Mouse (Mus musculus) activated CD4-positive, CD25-positive, alpha-beta regulatory T cell (primary cell): ENCODE results near the gene Fbxl18. TPM values are rescaled to one million over a fixed set of nuclear protein-coding genes. Genes with fewer than 3 reads are reported as not detected.

ENCODE experiments used
- polyA plus RNA-seq, 2 experiments: library from polyadenylated mRNA; unstranded; fragments of 100-300 nt; shearing (Covaris generic); gene quantifications; one replicate each; pipeline ENCODE4 v1.2.1; 2017

Fbxl18 gene
- polyA plus RNA-seq, result 1 to 10 TPM; 3.6 to 4.5 TPM

DNA sequence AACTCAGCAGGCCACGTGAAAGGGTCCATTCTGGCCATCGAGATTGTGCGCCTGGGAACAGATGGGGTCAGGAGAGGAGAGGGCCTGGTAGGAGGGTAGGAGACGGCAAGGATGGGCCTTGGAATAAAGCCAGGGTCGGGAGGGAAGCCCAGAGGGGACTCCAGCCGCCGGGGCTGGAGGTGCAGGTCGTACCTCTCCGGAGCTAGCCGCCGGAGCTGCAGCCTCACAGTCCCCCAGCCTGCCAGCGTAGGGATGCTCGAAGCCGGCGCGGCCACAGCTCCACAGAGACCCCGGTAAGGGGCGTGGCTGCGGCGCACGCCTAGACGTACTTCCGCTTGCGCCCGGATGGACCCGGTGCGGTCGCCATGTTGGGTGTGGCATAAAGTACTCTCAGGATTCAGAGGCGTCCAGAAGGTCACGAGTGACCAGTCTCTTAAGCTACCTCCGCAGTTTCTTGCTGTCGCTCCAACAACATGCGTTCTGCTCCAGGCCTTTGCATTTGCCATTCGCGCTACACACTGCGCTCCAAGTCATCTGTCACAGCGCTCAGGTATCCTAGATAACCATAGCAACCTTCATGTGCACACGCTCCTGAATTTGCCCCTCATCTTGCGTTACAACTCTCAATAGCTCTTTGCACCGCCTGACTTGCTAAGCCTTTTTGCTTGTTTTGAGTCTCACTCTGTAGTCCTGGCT is at the start of gene Fbxl18:
Gene Fbxl18 (minus strand): TSS at position 504 of the 696 bp plus-strand sequence.

GRCm38 (mm10) chr5:142906532-142907047 is 11.4 kb upstream of the Fbxl18 start, which contains the start of gene Actb:
TSS of gene Actb (minus strand) at chr5:142906754.

GRCm38 (mm10) chr5:142817524-142818434 is 77.4 kb downstream of the Fbxl18 start, which contains the start of gene Tnrc18:
TSS of gene Tnrc18 (minus strand) at chr5:142817662.

Other genes with a start within 250 kb of the Fbxl18 start
- gene Slc29a4, start 202.9 kb downstream of the Fbxl18 start, polyA plus RNA-seq, result 1 to 10 TPM; 1.8 to 5.0 TPM
- 10 to 100 TPM; 18.0 to 27.9 TPM for gene Tnrc18, start 77.8 kb downstream of the Fbxl18 start, polyA plus RNA-seq
- gene Actb, start 11.3 kb upstream of the Fbxl18 start, polyA plus RNA-seq, result 1,000 to 10,000 TPM; 3,515 to 3,698 TPM
- 1 to 10 TPM in 1 of 2 experiments, under 1 TPM in 1; 0.67 to 2.8 TPM for gene Fscn1, start 64.9 kb upstream of the Fbxl18 start, polyA plus RNA-seq
- gene Rnf216, start 217.6 kb upstream of the Fbxl18 start, polyA plus RNA-seq, result 10 to 100 TPM; 28.0 to 44.2 TPM